Mouse (Mus musculus): ENCODE results near the gene Avil. TPM values are rescaled to one million over a fixed set of nuclear protein-coding genes. Genes with fewer than 3 reads are reported as not detected.

The Avil gene
- polyA plus RNA-seq, 1 experiment from 2014 or later = 0.20 TPM

- no peak overlapping the region; the same call in 1 of the 2 replicates for H3K27ac ChIP-seq (ENCODE audit: low read depth, low read length)
These were observed 15.4 kb upstream of the Avil start for GRCm38 (mm10) chr10:126985127-126985526.

DNA sequence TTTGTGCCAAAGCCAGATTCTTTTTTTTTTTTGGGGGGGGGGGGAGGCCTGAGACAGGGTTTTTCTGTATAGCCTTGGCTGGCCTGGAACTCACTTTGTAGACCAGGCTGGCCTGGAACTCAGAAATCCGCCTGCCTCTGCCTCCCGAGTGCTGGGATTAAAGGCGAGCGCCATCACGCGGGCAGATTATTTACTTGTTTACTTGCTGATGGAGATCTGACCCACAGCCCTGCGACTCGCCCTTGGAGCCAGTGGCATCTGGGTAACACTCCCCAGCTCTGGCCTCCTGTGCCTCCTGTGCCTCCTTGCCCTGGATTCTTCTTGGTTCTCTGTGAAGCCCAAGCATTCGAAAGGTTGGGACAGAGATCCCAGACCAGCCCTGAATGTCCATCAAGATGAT lies 14.9 kb upstream of the Avil start:
- ATAC-seq = no peak
- H3K27ac ChIP-seq (ENCODE audit: low read depth, low read length) = peak overlapping the region; percentile 15; the same call in 1 of the 2 replicates
- no peaks in the 10 kb centered on the region for H3K27me3 ChIP-seq (replicated peaks; ENCODE audit: control insufficient read depth, insufficient read depth, low read length)
- 0 out of 2 replicates have a peak, but pooled peaks cover 3% of the 10 kb centered on the region for H3K36me3 ChIP-seq (ENCODE audit: control insufficient read depth, insufficient read depth)
- H3K4me3 ChIP-seq (ENCODE audit: low read depth, low read length) = no peak overlapping the region
- no peak overlapping the region for H3K9ac ChIP-seq (ENCODE audit: low read depth, low read length)
- no peaks in the 10 kb centered on the region for H3K9me3 ChIP-seq (ENCODE audit: control insufficient read depth)
- 86% methylated on average over 9 of the region's 9 CpGs for WGBS
- no peak overlapping the region for H3K4me2 ChIP-seq (replicated peaks; ENCODE audit: low read depth)
- peaks cover 40% of the 10 kb centered on the region for H3K4me1 ChIP-seq (replicated peaks; ENCODE audit: control insufficient read depth, insufficient read depth, low read length)
- TF ChIP-seq CTCF (IDR thresholded peaks at IDR 0.05; ENCODE audit: low read depth) = no peak

More at GRCm38 (mm10) chr10:126985127-126985526, 15.4 kb upstream of the Avil start:
- no peak for ATAC-seq
- Histone ChIP-seq H3K9me3 (ENCODE audit: control insufficient read depth) (no peaks in the 10 kb centered on the region), H3K4me2 (replicated peaks; ENCODE audit: low read depth) (peak overlapping the region; percentile 37), H3K36me3 (ENCODE audit: control insufficient read depth, insufficient read depth) (0 out of 2 replicates have a peak, but pooled peaks cover 3% of the 10 kb centered on the region), H3K27me3 (replicated peaks; ENCODE audit: control insufficient read depth, insufficient read depth, low read length) (no peaks in the 10 kb centered on the region), H3K4me1 (replicated peaks; ENCODE audit: control insufficient read depth, insufficient read depth, low read length) (peaks cover 38% of the 10 kb centered on the region), H3K4me3 (ENCODE audit: low read depth, low read length) (no peak overlapping the region), H3K9ac (ENCODE audit: low read depth, low read length) (no peak overlapping the region)
- WGBS = 69% methylated on average over 4 of the region's 4 CpGs
- TF ChIP-seq CTCF (IDR thresholded peaks at IDR 0.05; ENCODE audit: low read depth) = no peak

DNA sequence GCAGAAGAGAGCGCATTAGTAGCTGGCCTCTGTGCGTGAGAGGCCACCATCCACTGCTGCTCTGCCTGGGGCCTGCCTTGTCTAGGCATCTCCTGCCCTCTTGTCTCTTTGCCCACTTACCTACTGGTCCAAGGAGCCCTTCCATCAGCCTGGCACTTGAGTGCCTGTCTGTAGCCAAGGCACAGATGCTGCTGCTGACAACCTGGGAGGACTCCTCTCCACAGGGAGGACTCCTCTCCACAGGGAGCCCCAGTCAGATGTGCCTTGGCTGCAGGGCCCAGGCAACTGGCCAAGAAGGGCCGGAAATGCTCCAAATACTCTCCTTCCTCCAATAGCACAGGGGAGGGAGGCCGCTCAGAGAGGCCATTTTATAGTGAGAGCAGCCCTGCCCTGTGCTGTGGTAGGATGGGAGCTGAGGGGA lies 14.0 kb upstream of the Avil start:
- ATAC-seq = 0 out of 2 replicates have a peak, but pooled peaks have one; percentile 16
- H3K4me3 ChIP-seq (ENCODE audit: low read depth, low read length) = no peak overlapping the region
- H3K27me3 ChIP-seq (replicated peaks; ENCODE audit: control insufficient read depth, insufficient read depth, low read length) = no peaks in the 10 kb centered on the region
- 53% methylated on average over 4 of the region's 4 CpGs for WGBS
- no peak for TF ChIP-seq CTCF (IDR thresholded peaks at IDR 0.05; ENCODE audit: low read depth)
- H3K9me3 ChIP-seq (ENCODE audit: control insufficient read depth) = no peaks in the 10 kb centered on the region
- H3K36me3 ChIP-seq (ENCODE audit: control insufficient read depth, insufficient read depth) = peaks cover 4% of the 10 kb centered on the region; the same call in 1 of the 2 replicates
- peaks cover 38% of the 10 kb centered on the region for H3K4me1 ChIP-seq (replicated peaks; ENCODE audit: control insufficient read depth, insufficient read depth, low read length)
- H3K9ac ChIP-seq (ENCODE audit: low read depth, low read length) = no peak overlapping the region
- H3K4me2 ChIP-seq (replicated peaks; ENCODE audit: low read depth) = peak overlapping the region; percentile 25; the same call in 1 of the 2 replicates
- peak overlapping the region; percentile 15 for H3K27ac ChIP-seq (ENCODE audit: low read depth, low read length)

GRCm38 (mm10) chr10:126987183-126988118 lies 13.1 kb upstream of the Avil start:
- Histone ChIP-seq H3K4me3 (ENCODE audit: low read depth, low read length) (no peak overlapping the region), H3K9me3 (ENCODE audit: control insufficient read depth) (no peaks in the 10 kb centered on the region), H3K36me3 (ENCODE audit: control insufficient read depth, insufficient read depth) (peaks cover 13% of the 10 kb centered on the region), H3K4me1 (replicated peaks; ENCODE audit: control insufficient read depth, insufficient read depth, low read length) (peaks cover 32% of the 10 kb centered on the region), H3K4me2 (replicated peaks; ENCODE audit: low read depth) (peak overlapping the region; percentile 25), H3K27ac (ENCODE audit: low read depth, low read length) (peak overlapping the region; percentile 23; the same call in 1 of the 2 replicates), H3K9ac (ENCODE audit: low read depth, low read length) (no peak overlapping the region; the same call in 1 of the 2 replicates), H3K27me3 (replicated peaks; ENCODE audit: control insufficient read depth, insufficient read depth, low read length) (no peaks in the 10 kb centered on the region)
- no peak for ATAC-seq
- 54% methylated on average over 8 of the region's 8 CpGs for WGBS
- no peak for TF ChIP-seq CTCF (IDR thresholded peaks at IDR 0.05; ENCODE audit: low read depth)

DNA sequence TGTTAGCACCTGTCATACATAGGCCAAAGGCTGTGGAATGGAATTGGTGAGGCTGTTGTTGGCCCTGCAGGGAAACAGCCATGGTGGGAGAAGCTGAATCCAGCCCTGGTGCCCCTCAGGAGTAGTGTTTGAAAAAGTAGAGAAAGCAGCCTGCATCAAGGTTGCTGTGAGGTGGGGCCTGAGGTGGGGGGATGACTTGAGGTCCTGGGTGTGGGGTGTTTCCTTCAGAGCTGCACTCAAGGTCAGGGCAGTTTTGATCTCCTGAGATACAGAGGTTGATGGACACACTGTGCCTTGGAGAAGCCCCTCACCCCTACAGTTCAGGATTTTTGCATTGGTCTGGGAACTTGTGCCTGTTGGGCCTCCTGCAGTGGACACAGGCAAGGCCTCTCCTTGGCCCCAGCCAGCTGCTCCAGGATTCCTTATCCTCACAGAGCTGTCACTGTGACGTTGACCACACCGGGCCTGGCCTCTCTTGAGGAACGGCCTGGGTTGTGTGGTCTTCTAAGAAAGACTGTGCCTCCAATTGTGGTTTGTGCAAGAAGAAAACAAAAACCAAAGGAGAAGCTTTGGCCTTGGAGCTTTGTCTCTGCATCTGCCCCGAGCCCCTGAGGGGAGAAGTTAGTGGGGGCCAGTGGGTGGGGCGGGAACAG lies 11.9 kb upstream of the Avil start:
- WGBS = 54% methylated on average over 5 of the region's 5 CpGs
- Histone ChIP-seq H3K27ac (ENCODE audit: low read depth, low read length) (peak overlapping the region; percentile 9; the same call in 1 of the 2 replicates), H3K4me2 (replicated peaks; ENCODE audit: low read depth) (no peak overlapping the region), H3K27me3 (replicated peaks; ENCODE audit: control insufficient read depth, insufficient read depth, low read length) (no peaks in the 10 kb centered on the region), H3K36me3 (ENCODE audit: control insufficient read depth, insufficient read depth) (peaks cover 25% of the 10 kb centered on the region), H3K9ac (ENCODE audit: low read depth, low read length) (no peak overlapping the region), H3K4me3 (ENCODE audit: low read depth, low read length) (no peak overlapping the region), H3K4me1 (replicated peaks; ENCODE audit: control insufficient read depth, insufficient read depth, low read length) (peaks cover 25% of the 10 kb centered on the region), H3K9me3 (ENCODE audit: control insufficient read depth) (no peaks in the 10 kb centered on the region)
- no peak for ATAC-seq
- no peak for TF ChIP-seq CTCF (IDR thresholded peaks at IDR 0.05; ENCODE audit: low read depth)
